Mouse (Mus musculus) G1E (cell line): ENCODE data around the gene Ppp1r1b. TPM values are rescaled to one million over a fixed set of nuclear protein-coding genes. Genes with fewer than 3 reads are reported as not detected.
A peak's percentile ranks its signal among the peaks of the same experiment; 100 is the strongest.

Source experiments
- ATAC-seq: 2 replicates; pipeline ENCODE4 v1.8.0; 2016; ENCODE audit warnings: mild to moderate bottlenecking; ENCODE audit not compliant: insufficient number of reproducible peaks, poor library complexity, low FRiP score, severe bottlenecking; ENCODE audit errors: extremely low read depth
- DNase-seq: peaks from one replicate; pipeline ENCODE4 v3.0.0; 2012; ENCODE audit warnings: low spot score
- H3K27me3 ChIP-seq: 2 replicates; pipeline ENCODE4 v1.6.1; 2012; ENCODE audit warnings: mild to moderate bottlenecking, low read length, inconsistent platforms; ENCODE audit not compliant: insufficient read depth
- H3K36me3 ChIP-seq: replicated peaks from 2 replicates; pipeline ENCODE3; 2012; ENCODE audit warnings: mild to moderate bottlenecking, inconsistent platforms
- H3K4me1 ChIP-seq: 2 replicates; pipeline ENCODE4 v1.6.1; 2012; ENCODE audit warnings: low read depth, low read length, inconsistent platforms, mixed read lengths; ENCODE audit not compliant: insufficient read depth
- H3K4me3 ChIP-seq: 2 replicates; pipeline ENCODE4 v1.5.1; 2012; ENCODE audit warnings: low read depth, mild to moderate bottlenecking, inconsistent platforms, low read length, moderate library complexity, mixed read lengths
- H3K9me3 ChIP-seq: replicated peaks from 2 replicates; pipeline ENCODE4 v1.6.1; 2012; ENCODE audit warnings: inconsistent platforms
- CTCF ChIP-seq: IDR thresholded peaks from 2 replicates; pipeline ENCODE4 v1.5.1; 2012; ENCODE audit warnings: low read depth, low read length, inconsistent platforms, mixed read lengths
- GATA1 ChIP-seq: IDR thresholded peaks from 2 replicates; pipeline ENCODE4 v1.6.1; 2012; ENCODE audit warnings: borderline replicate concordance, low read length, inconsistent platforms, mixed read lengths
- GATA2 ChIP-seq: IDR thresholded peaks from 2 replicates; pipeline ENCODE4 v1.6.1; 2012; ENCODE audit warnings: low read depth, low read length, inconsistent platforms, borderline replicate concordance
- POLR2AphosphoS5 ChIP-seq: IDR thresholded peaks from 2 replicates; pipeline ENCODE4 v1.6.1; 2012; ENCODE audit warnings: low read depth, low read length, inconsistent platforms; ENCODE audit not compliant: insufficient replicate concordance
- TAL1 ChIP-seq: conservative IDR thresholded peaks from 2 replicates; pipeline ENCODE4 v1.6.1; 2012; ENCODE audit warnings: low read depth, low read length, inconsistent platforms, mixed read lengths
- polyA plus RNA-seq: library from polyadenylated mRNA; stranded (reverse); fragments of >175 nt; gene quantifications from 2 replicates; pipeline ENCODE4 v1.2.3, GENCODE M21; 2012
- total RNA-seq, 2 experiments: library from RNA; stranded (forward) in 1 of 2; stranded (reverse) in 1 of 2; fragments of 200-1000 nt in 1 of 2; fragments of >200 nt in 1 of 2; fragmentation: Nextera tagmentation in 1 of 2; gene quantifications; 2 replicates each; pipeline ENCODE4 v1.2.3; 2014 to 2017

Ppp1r1b gene
- total and polyA plus RNA-seq, 3 experiments: not detected

GRCm38 (mm10) chr11:98353651-98354211 lies 5.5 kb downstream of the Ppp1r1b start:
- no peak for DNase-seq
- peaks cover 60% of the 10 kb centered on the region for H3K27me3 ChIP-seq
- no peaks in the 10 kb centered on the region for H3K9me3 ChIP-seq
- H3K36me3 ChIP-seq: no peaks in the 10 kb centered on the region
- ATAC-seq: no peak
- TF ChIP-seq POLR2AphosphoS5: no peak
- TF ChIP-seq GATA2: no peak
- TF ChIP-seq CTCF: no peak
- no peak for TF ChIP-seq GATA1
- TF ChIP-seq TAL1: no peak
- H3K4me3 ChIP-seq: no peak overlapping the region
- peaks cover 32% of the 10 kb centered on the region for H3K4me1 ChIP-seq

GRCm38 (mm10) chr11:98354445-98354844 lies 6.2 kb downstream of the Ppp1r1b start:
- H3K36me3 ChIP-seq: peaks cover 2% of the 10 kb centered on the region
- no peak for ATAC-seq
- H3K4me3 ChIP-seq: no peak overlapping the region
- no peak for TF ChIP-seq POLR2AphosphoS5
- TF ChIP-seq GATA2: no peak
- no peak for TF ChIP-seq GATA1
- TF ChIP-seq CTCF: no peak
- TF ChIP-seq TAL1: no peak
- no peak for DNase-seq
- H3K4me1 ChIP-seq: peaks cover 38% of the 10 kb centered on the region
- peaks cover 53% of the 10 kb centered on the region for H3K27me3 ChIP-seq
- H3K9me3 ChIP-seq: no peaks in the 10 kb centered on the region

- no peak for ATAC-seq
- TF ChIP-seq POLR2AphosphoS5 (no peak), CTCF (peak; percentile 69)
- no peak overlapping the region for H3K4me3 ChIP-seq
- peak; percentile 84 for DNase-seq
- no peaks in the 10 kb centered on the region for H3K9me3 ChIP-seq
- peaks cover 39% of the 10 kb centered on the region for H3K27me3 ChIP-seq
- peaks cover 16% of the 10 kb centered on the region for H3K36me3 ChIP-seq
- peaks cover 51% of the 10 kb centered on the region for H3K4me1 ChIP-seq
Measured at GRCm38 (mm10) chr11:98355732-98356299, 7.6 kb downstream of the Ppp1r1b start.

GRCm38 (mm10) chr11:98356625-98357394 lies 8.6 kb downstream of the Ppp1r1b start:
- no peak for ATAC-seq
- Histone ChIP-seq H3K4me1 (peaks cover 57% of the 10 kb centered on the region), H3K36me3 (peaks cover 26% of the 10 kb centered on the region), H3K4me3 (peak overlapping the region; percentile 87; the same call in 1 of the 2 replicates), H3K27me3 (peaks cover 30% of the 10 kb centered on the region), H3K9me3 (no peaks in the 10 kb centered on the region)
- no peak for TF ChIP-seq POLR2AphosphoS5
- DNase-seq: no peak

GRCm38 (mm10) chr11:98357396-98358160 lies 9.4 kb downstream of the Ppp1r1b start:
- Histone ChIP-seq H3K9me3 (no peaks in the 10 kb centered on the region), H3K27me3 (peaks cover 23% of the 10 kb centered on the region), H3K4me3 (peak overlapping the region; percentile 87), H3K36me3 (peaks cover 33% of the 10 kb centered on the region), H3K4me1 (peaks cover 57% of the 10 kb centered on the region)
- DNase-seq (no peak), ATAC-seq (no peak)
- TF ChIP-seq GATA1 (no peak), POLR2AphosphoS5 (no peak), GATA2 (no peak), TAL1 (no peak), CTCF (no peak)

- peak; percentile 83 for ATAC-seq
- Histone ChIP-seq H3K27me3 (peaks cover 15% of the 10 kb centered on the region), H3K4me3 (peak within 1 kb of the TSS; percentile 87), H3K36me3 (peaks cover 42% of the 10 kb centered on the region), H3K9me3 (no peaks in the 10 kb centered on the region), H3K4me1 (peaks cover 57% of the 10 kb centered on the region)
- DNase-seq: peak; percentile 97
- no peak for TF ChIP-seq GATA2
Measured at GRCm38 (mm10) chr11:98358161-98359083, 10.2 kb downstream of the Ppp1r1b start, which contains the start of gene Stard3. Stard3 (plus strand) TSS chr11:98358368.
